25 mouse cellular contexts compared by ENCODE assay signal in genomic region chr17:32367706-32368105, GRCm38 (mm10). TPM values are rescaled to one million over a fixed set of nuclear protein-coding genes. Genes with fewer than 3 reads are reported as not detected.
"Had no signal": no experiment of that assay in that cellular context is flagged by ENCODE, and none has a peak within 500 bp of the region (broad histone marks: within the 10 kb centered on the region; RNA-seq: fewer than 3 reads in every experiment).

No protein-coding gene starts in this region.

- H3K9me3 ChIP-seq: kidney, embryonic 15.5 days; midbrain, embryonic 12.5 days; midbrain, embryonic 15.5 days; neural tube, embryonic 12.5 days; neural tube, embryonic 15.5 days had no signal

- H3K4me2 ChIP-seq: midbrain, embryonic 12.5 days; midbrain, embryonic 15.5 days; neural tube, embryonic 12.5 days; neural tube, embryonic 15.5 days had no signal

- ATAC-seq: lung, postnatal 0 days; midbrain, embryonic 15.5 days had no signal

- H3K27me3 ChIP-seq: kidney, embryonic 15.5 days; midbrain, embryonic 15.5 days; neural tube, embryonic 12.5 days; neural tube, embryonic 15.5 days had no signal

- H3K27ac ChIP-seq: left cerebral cortex, adult 2 months; macrophage; midbrain, embryonic 12.5 days; midbrain, embryonic 15.5 days; neural tube, embryonic 12.5 days; neural tube, embryonic 15.5 days; stomach, postnatal 0 days had no signal

- DNase-seq: kidney, postnatal 10 days; kidney, postnatal 36 days; layer of hippocampus, postnatal 36 days; lung, embryonic 14.5 days; right cerebral cortex, adult 18-20 months; right cerebral cortex, postnatal 14 days; right cerebral cortex, postnatal 4 days; thymus, adult 2 months; thymus, postnatal 14 days; thymus, postnatal 4 days had no signal

- H3K4me3 ChIP-seq: kidney, embryonic 15.5 days; left cerebral cortex, adult 2 months; midbrain, embryonic 12.5 days; midbrain, embryonic 15.5 days; neural tube, embryonic 12.5 days; neural tube, embryonic 15.5 days had no signal

- H3K9ac ChIP-seq: kidney, embryonic 15.5 days; midbrain, embryonic 12.5 days; midbrain, embryonic 15.5 days; neural tube, embryonic 12.5 days; neural tube, embryonic 15.5 days had no signal

RNA-seq across cellular contexts. Expression of gene Pglyrp2, which starts 56.3 kb away (rescaled TPM):
- total RNA-seq: layer of hippocampus, adult 8-10 months; layer of hippocampus, postnatal 10 days; layer of hippocampus, postnatal 36 days; left cerebral cortex, adult 2 months; left cerebral cortex, postnatal 10 days; left cerebral cortex, postnatal 36 days had no signal
- polyA plus RNA-seq: kidney, embryonic 15.5 days; limb, embryonic 11.5 days; macrophage; midbrain, embryonic 12.5 days; midbrain, embryonic 15.5 days; neural tube, embryonic 12.5 days; neural tube, embryonic 15.5 days; stomach, embryonic 14.5 days had no signal
